Comparison of ENCODE assay signal across 10 mouse cellular contexts in genomic region chr17:35814678-35815077, GRCm38 (mm10). TPM values are rescaled to one million over a fixed set of nuclear protein-coding genes. Genes with fewer than 3 reads are reported as not detected.
A peak's percentile ranks its signal among the peaks of the same experiment; 100 is the strongest.
DNase-seq lines count a peak whose midpoint lies in the region; ATAC-seq and TF ChIP-seq lines count a peak whose summit lies in the region.
"Had no signal": no experiment of that assay in that cellular context is flagged by ENCODE, and none has a peak within 500 bp of the region (broad histone marks: within the 10 kb centered on the region; RNA-seq: fewer than 3 reads in every experiment).

No protein-coding gene starts in this region.

- H3K9ac ChIP-seq in CH12.LX (ENCODE audit: insufficient read depth, low read depth): peak overlapping the region; percentile 41
- peak overlapping the region; percentile 57 for H3K9ac ChIP-seq in heart, embryonic 16.5 days (ENCODE audit: low read length)
- H3K9ac ChIP-seq: liver, embryonic 14.5 days had no signal

- no peak overlapping the region for H3K4me3 ChIP-seq in heart, embryonic 10.5 days
- no peak overlapping the region for H3K4me3 ChIP-seq in CH12.LX (replicated peaks in 1 of 3; ENCODE audit: low read depth in 2 of 3, low read length in 2 of 3, poor library complexity in 1 of 3)
- no peak overlapping the region for H3K4me3 ChIP-seq in heart, embryonic 16.5 days (ENCODE audit: low read length)
- H3K4me3 ChIP-seq in thymus, adult 2 months (ENCODE audit: control insufficient read depth, insufficient read depth, low read length): no peak overlapping the region

- intact Hi-C loops in heart, postnatal 14 days (cut with DNase I): no loop called here

- no peak for TF ChIP-seq RAD21 in CH12.LX (IDR thresholded peaks at IDR 0.05; ENCODE audit: low read depth, low read length)

- TF ChIP-seq POLR2A in CH12.LX (IDR thresholded peaks at IDR 0.05; ENCODE audit: low read depth, low read length): no peak
- no peak for TF ChIP-seq POLR2A in thymus, adult 2 months (IDR thresholded peaks at IDR 0.05; ENCODE audit: control insufficient read depth, extremely low read depth, insufficient read depth, low read length, poor library complexity)

- H3K4me2 ChIP-seq in CH12.LX (ENCODE audit: insufficient read depth, low read depth, poor library complexity, severe bottlenecking): peak overlapping the region; percentile 25; the same call in 1 of the 2 replicates
- no peak overlapping the region for H3K4me2 ChIP-seq in heart, embryonic 16.5 days (ENCODE audit: low read depth, low read length)

- TF ChIP-seq EP300 in CH12.LX (IDR thresholded peaks at IDR 0.05; ENCODE audit: low read length): peak; percentile 68

- H3K36me3 ChIP-seq in heart, embryonic 10.5 days: no peaks in the 10 kb centered on the region
- H3K36me3 ChIP-seq in CH12.LX (replicated peaks in 1 of 2; ENCODE audit: control insufficient read depth in 1 of 2, insufficient read depth in 1 of 2, low read length in 1 of 2): no peaks in the 10 kb centered on the region
- no peaks in the 10 kb centered on the region for H3K36me3 ChIP-seq in heart, embryonic 16.5 days (ENCODE audit: control insufficient read depth, insufficient read depth)
- no peaks in the 10 kb centered on the region for H3K36me3 ChIP-seq in thymus, adult 2 months (ENCODE audit: control insufficient read depth, insufficient read depth, low read length)

- WGBS in heart, embryonic 10.5 days: 64% methylated on average over 6 of the region's 6 CpGs
- WGBS in heart, embryonic 16.5 days: 57% methylated on average over 6 of the region's 6 CpGs
- WGBS in thymus, adult 2 months: 68% methylated on average over 6 of the region's 6 CpGs

- no peaks in the 10 kb centered on the region for H3K9me3 ChIP-seq in heart, embryonic 10.5 days
- H3K9me3 ChIP-seq in CH12.LX (replicated peaks; ENCODE audit: low read length): no peaks in the 10 kb centered on the region
- no peaks in the 10 kb centered on the region for H3K9me3 ChIP-seq in heart, embryonic 16.5 days (replicated peaks; ENCODE audit: control insufficient read depth, low read length)

- no peak for TF ChIP-seq CTCF in CH12.LX (conservative IDR thresholded peaks at IDR 0.05 in 1 of 2, IDR thresholded peaks at IDR 0.05 in 1 of 2; ENCODE audit: low read depth in 2 of 2, low read length in 2 of 2)
- TF ChIP-seq CTCF in thymus, adult 2 months (IDR thresholded peaks at IDR 0.05; ENCODE audit: borderline replicate concordance, control insufficient read depth, extremely low read depth, insufficient read depth, low read length, poor library complexity): no peak

- H3K79me2 ChIP-seq in CH12.LX (replicated peaks; ENCODE audit: control insufficient read depth, extremely low read depth, insufficient read depth, poor library complexity, severe bottlenecking): no peaks in the 10 kb centered on the region

- H3K4me1 ChIP-seq in heart, embryonic 10.5 days: peaks cover 50% of the 10 kb centered on the region
- H3K4me1 ChIP-seq in CH12.LX (ENCODE audit: control insufficient read depth in 1 of 2, insufficient read depth in 2 of 2): peaks cover 25 to 37% of the 10 kb centered on the region in 2 experiments
- peaks cover 55% of the 10 kb centered on the region for H3K4me1 ChIP-seq in heart, embryonic 16.5 days (ENCODE audit: control insufficient read depth, insufficient read depth, low read length)
- no peaks in the 10 kb centered on the region; the same call in 1 of the 2 replicates for H3K4me1 ChIP-seq in thymus, adult 2 months (replicated peaks; ENCODE audit: control insufficient read depth, insufficient read depth, low read length)

- dilution Hi-C loops in CH12.LX (cut with MboI; ENCODE audit: extremely low pct_ligation_motif_present, extremely low pct_unique_long_range_greater_than_20kb, low sequenced_read_pairs): no loop called here

- H3K27ac ChIP-seq in heart, embryonic 10.5 days: peak overlapping the region; percentile 63; the same call in 1 of the 2 replicates
- H3K27ac ChIP-seq in CH12.LX (ENCODE audit: insufficient read depth, low read depth): 0 out of 2 replicates have a peak overlapping the region, but pooled peaks have one; percentile 0
- H3K27ac ChIP-seq in heart, embryonic 16.5 days (ENCODE audit: low read length): peak overlapping the region; percentile 99
- H3K27ac ChIP-seq in thymus, adult 2 months (ENCODE audit: control insufficient read depth, insufficient read depth, low read length): no peak overlapping the region
- H3K27ac ChIP-seq: liver, embryonic 14.5 days had no signal

- no peak for ATAC-seq in heart, embryonic 16.5 days (replicated peaks; ENCODE audit: extremely low read depth, insufficient read depth, low FRiP score)

- no peaks in the 10 kb centered on the region; the same call in 1 of the 2 replicates for H3K27me3 ChIP-seq in heart, embryonic 10.5 days (ENCODE audit: insufficient read depth, poor library complexity, severe bottlenecking)
- H3K27me3 ChIP-seq in CH12.LX (replicated peaks): no peaks in the 10 kb centered on the region
- no peaks in the 10 kb centered on the region for H3K27me3 ChIP-seq in heart, embryonic 16.5 days (ENCODE audit: control insufficient read depth, insufficient read depth, low read length)
- no peaks in the 10 kb centered on the region for H3K27me3 ChIP-seq in thymus, adult 2 months (ENCODE audit: control insufficient read depth, insufficient read depth, low read length)

- in situ Hi-C loops in CH12.LX (cut with MboI; ENCODE audit: low pct_ligation_motif_present, low pct_unique_long_range_greater_than_20kb, low sequenced_read_pairs): no loop called here

- no peak for DNase-seq in heart, embryonic 10.5 days (ENCODE audit: low spot score)
- DNase-seq in heart, postnatal 14 days: no peak
- DNase-seq in CH12.LX (ENCODE audit: extremely low read depth): no peak
- DNase-seq in kidney, postnatal 14 days: peak; percentile 75
- no peak for DNase-seq in thymus, adult 2 months
- DNase-seq in urinary bladder, postnatal 10 days (ENCODE audit: low spot score): no peak
- no peak for DNase-seq in layer of hippocampus, adult 9-11 months
- DNase-seq: gastrocnemius, postnatal 10 days had no signal

TF ChIP-seq in CH12.LX, 34 proteins besides CTCF, POLR2A, EP300 and RAD21 (continues in another document):
- no peak for TF ChIP-seq IRF4 (IDR thresholded peaks at IDR 0.05; ENCODE audit: low read depth, low read length)
- TF ChIP-seq NELFE (IDR thresholded peaks at IDR 0.05; ENCODE audit: low read depth, low read length): no peak
- no peak for TF ChIP-seq USF2 (conservative IDR thresholded peaks at IDR 0.05; ENCODE audit: low read depth, low read length)
- no peak for TF ChIP-seq CHD2 (IDR thresholded peaks at IDR 0.05; ENCODE audit: low read length)
- TF ChIP-seq UBTF (IDR thresholded peaks at IDR 0.05; ENCODE audit: low read depth, low read length): no peak
- TF ChIP-seq ZNF384 (IDR thresholded peaks at IDR 0.05; ENCODE audit: low read depth, low read length): no peak
- peak; percentile 38; the same call in 1 of the 2 replicates for TF ChIP-seq MYC (IDR thresholded peaks at IDR 0.05; ENCODE audit: low read depth, low read length)
- peak; percentile 41; the same call in 1 of the 2 replicates for TF ChIP-seq ELF1 (IDR thresholded peaks at IDR 0.05; ENCODE audit: low read depth, low read length)
- TF ChIP-seq JUN (IDR thresholded peaks at IDR 0.05; ENCODE audit: insufficient read depth, low read depth, low read length): no peak
- TF ChIP-seq BHLHE40 (IDR thresholded peaks at IDR 0.05; ENCODE audit: low read depth, low read length): no peak
- no peak for TF ChIP-seq NRF1 (IDR thresholded peaks at IDR 0.05; ENCODE audit: low read depth, low read length)

RNA-seq across cellular contexts. Expression of gene Ier3, which starts 6.8 kb away (rescaled TPM):
- polyA plus RNA-seq in heart, embryonic 10.5 days (2016; fragmentation: Nextera tagmentation; extraction: Ambion mirVana): 13.2 and 16.8 TPM in 2 replicates
- total RNA-seq in heart, postnatal 14 days (2021): 10 to 100 TPM; 23.9 to 27.8 TPM
- total RNA-seq in CH12.LX (2012; rRNA removed) (16.5 and 27.2 TPM in 2 replicates), CH12.LX (2014; rRNA removed) (13.9 and 15.0 TPM in 2 replicates)
- 12.4 and 12.6 TPM in 2 replicates for polyA plus RNA-seq in CH12.LX (2012; ENCODE audit: insufficient read length, low read depth)
- 60.9 and 62.6 TPM in 2 replicates for polyA plus RNA-seq in heart, embryonic 16.5 days (2015; fragmentation: Nextera tagmentation; extraction: Ambion mirVana)
- 6.2 and 6.4 TPM in 2 replicates for polyA plus RNA-seq in thymus, adult 2 months (2012; rRNA removed)

RNA-seq across cellular contexts. Expression of gene Flot1, which starts 8.4 kb away (rescaled TPM):
- 66.2 and 71.7 TPM in 2 replicates for polyA plus RNA-seq in heart, embryonic 10.5 days (2016; fragmentation: Nextera tagmentation; extraction: Ambion mirVana)
- total RNA-seq in heart, postnatal 14 days (2021): 100 to 1,000 TPM; 108 to 111 TPM
- total RNA-seq in CH12.LX (2012; rRNA removed) (14.2 and 21.6 TPM in 2 replicates), CH12.LX (2014; rRNA removed) (12.8 and 16.3 TPM in 2 replicates)
- 17.6 and 18.9 TPM in 2 replicates for polyA plus RNA-seq in CH12.LX (2012; ENCODE audit: insufficient read length, low read depth)
- polyA plus RNA-seq in heart, embryonic 16.5 days (2015; fragmentation: Nextera tagmentation; extraction: Ambion mirVana): 119 and 134 TPM in 2 replicates
- 62.4 and 70.4 TPM in 2 replicates for polyA plus RNA-seq in thymus, adult 2 months (2012; rRNA removed)

RNA-seq across cellular contexts. Expression of gene Tubb5, which starts 23.4 kb away (rescaled TPM):
- 911 and 1,091 TPM in 2 replicates for polyA plus RNA-seq in heart, embryonic 10.5 days (2016; fragmentation: Nextera tagmentation; extraction: Ambion mirVana)
- 100 to 1,000 TPM; 134 to 183 TPM for total RNA-seq in heart, postnatal 14 days (2021)
- 1,014 and 1,058 TPM in 2 replicates for total RNA-seq in CH12.LX (2012; rRNA removed)
- total RNA-seq in CH12.LX (2014; rRNA removed): 1,031 and 1,121 TPM in 2 replicates
- polyA plus RNA-seq in CH12.LX (2012; ENCODE audit: insufficient read length, low read depth): 962 and 1,053 TPM in 2 replicates
- polyA plus RNA-seq in heart, embryonic 16.5 days (2015; fragmentation: Nextera tagmentation; extraction: Ambion mirVana): 634 and 654 TPM in 2 replicates
- 1,522 and 2,049 TPM in 2 replicates for polyA plus RNA-seq in thymus, adult 2 months (2012; rRNA removed)

RNA-seq across cellular contexts. Expression of gene Mdc1, which starts 26.6 kb away (rescaled TPM):
- 25.3 and 29.1 TPM in 2 replicates for polyA plus RNA-seq in heart, embryonic 10.5 days (2016; fragmentation: Nextera tagmentation; extraction: Ambion mirVana)
- total RNA-seq in heart, postnatal 14 days (2021): 10 to 100 TPM; 12.9 to 13.5 TPM
- 8.2 and 8.5 TPM in 2 replicates for total RNA-seq in CH12.LX (2012; rRNA removed)
- total RNA-seq in CH12.LX (2014; rRNA removed): 2.4 and 3.3 TPM in 2 replicates
- 14.4 and 15.7 TPM in 2 replicates for polyA plus RNA-seq in CH12.LX (2012; ENCODE audit: insufficient read length, low read depth)
- 14.7 and 15.0 TPM in 2 replicates for polyA plus RNA-seq in heart, embryonic 16.5 days (2015; fragmentation: Nextera tagmentation; extraction: Ambion mirVana)
- 17.4 and 22.4 TPM in 2 replicates for polyA plus RNA-seq in thymus, adult 2 months (2012; rRNA removed)

RNA-seq across cellular contexts. Expression of gene Nrm, which starts 46.4 kb away (rescaled TPM):
- polyA plus RNA-seq in heart, embryonic 10.5 days (2016; fragmentation: Nextera tagmentation; extraction: Ambion mirVana): 56.5 and 58.3 TPM in 2 replicates
- total RNA-seq in heart, postnatal 14 days (2021): 1 to 10 TPM; 3.8 to 6.0 TPM
- 12.5 and 16.7 TPM in 2 replicates for total RNA-seq in CH12.LX (2012; rRNA removed)
- 10.0 and 12.1 TPM in 2 replicates for total RNA-seq in CH12.LX (2014; rRNA removed)
- polyA plus RNA-seq in CH12.LX (2012; ENCODE audit: insufficient read length, low read depth): 14.0 and 15.4 TPM in 2 replicates
- polyA plus RNA-seq in heart, embryonic 16.5 days (2015; fragmentation: Nextera tagmentation; extraction: Ambion mirVana): 45.9 and 46.9 TPM in 2 replicates
- 82.8 and 111 TPM in 2 replicates for polyA plus RNA-seq in thymus, adult 2 months (2012; rRNA removed)
